Mouse (Mus musculus) limb, embryonic 14.5 days (tissue): Measurements from ENCODE around the gene Yars. TPM values are rescaled to one million over a fixed set of nuclear protein-coding genes. Genes with fewer than 3 reads are reported as not detected.

Experiments used
- ATAC-seq: fragments of 200-750 bp; cut with Nextera tagmentation; 2 replicates; pipeline ENCODE4 v1.8.0; 2017; ENCODE audit warnings: low read depth, moderate number of reproducible peaks, moderate TSS enrichment; ENCODE audit not compliant: low FRiP score
- DNase-seq: peaks from one replicate; pipeline ENCODE4 v3.0.0-alpha.2; 2015; ENCODE audit warnings: low spot score
- H3K27ac ChIP-seq: fragments of 300-500 bp; sonication (generic); replicated peaks from 2 replicates; pipeline ENCODE4 v1.5.1; 2014; ENCODE audit warnings: low read depth, mild to moderate bottlenecking, low read length, moderate library complexity, mixed read lengths
- H3K27me3 ChIP-seq: fragments of 300-500 bp; sonication (generic); 2 replicates; pipeline ENCODE4 v1.6.1; 2014; ENCODE audit warnings: low read length, mixed read lengths; ENCODE audit not compliant: control insufficient read depth, insufficient read depth
- H3K36me3 ChIP-seq: fragments of 300-500 bp; sonication (generic); 2 replicates; pipeline ENCODE4 v1.6.1; 2014; ENCODE audit warnings: mild to moderate bottlenecking, low read length, moderate library complexity, mixed read lengths; ENCODE audit not compliant: control insufficient read depth, insufficient read depth
- H3K4me1 ChIP-seq: fragments of 300-500 bp; sonication (generic); 2 replicates; pipeline ENCODE4 v1.6.1; 2014; ENCODE audit warnings: antibody characterized with exemption, low read length, mixed read lengths; ENCODE audit not compliant: control insufficient read depth, insufficient read depth
- H3K4me2 ChIP-seq: fragments of 300-500 bp; sonication (generic); replicated peaks from 2 replicates; pipeline ENCODE4 v1.6.1; 2014; ENCODE audit warnings: low read depth, mild to moderate bottlenecking, low read length, moderate library complexity; ENCODE audit not compliant: severe bottlenecking
- H3K4me3 ChIP-seq: fragments of 300-500 bp; sonication (generic); replicated peaks from 2 replicates; pipeline ENCODE4 v1.5.1; 2014; ENCODE audit warnings: low read length
- H3K9ac ChIP-seq: fragments of 300-500 bp; sonication (generic); 2 replicates; pipeline ENCODE4 v1.6.1; 2014; ENCODE audit warnings: mild to moderate bottlenecking, low read depth, low read length, moderate library complexity; ENCODE audit not compliant: severe bottlenecking
- H3K9me3 ChIP-seq: fragments of 300-500 bp; sonication (generic); 2 replicates; pipeline ENCODE4 v1.6.1; 2016; ENCODE audit warnings: low read length; ENCODE audit not compliant: control insufficient read depth
- POLR2A ChIP-seq: fragments of 200-500 bp; IDR thresholded peaks from 2 replicates; pipeline ENCODE4 v1.8.0; 2012; ENCODE audit warnings: inconsistent platforms, mild to moderate bottlenecking, moderate library complexity, borderline replicate concordance; ENCODE audit not compliant: insufficient read depth, insufficient read length; ENCODE audit errors: extremely low read depth
- WGBS: fragments of 180-500 bp; shearing (Covaris S2); extraction: QIAGEN DNeasy Blood & Tissue Kit; methylation state at CpG from one replicate; pipeline ENCODE4 v1.1.7; 2014; 5-methylcytosine and 5-hydroxymethylcytosine counted together
- polyA plus RNA-seq, 2 experiments: library from polyadenylated mRNA; depleted of rRNA in 1 of 2; stranded (reverse) in 1 of 2; unstranded in 1 of 2; fragments of >200 nt; fragmentation: Nextera tagmentation in 1 of 2; extraction: Ambion mirVana in 1 of 2; gene quantifications; 2 replicates each; pipeline versions ENCODE4 v1.2.1 to v1.2.3; 2012 to 2014

Yars gene
- polyA plus RNA-seq, 2 experiments = 50.3 to 79.5 TPM

DNA sequence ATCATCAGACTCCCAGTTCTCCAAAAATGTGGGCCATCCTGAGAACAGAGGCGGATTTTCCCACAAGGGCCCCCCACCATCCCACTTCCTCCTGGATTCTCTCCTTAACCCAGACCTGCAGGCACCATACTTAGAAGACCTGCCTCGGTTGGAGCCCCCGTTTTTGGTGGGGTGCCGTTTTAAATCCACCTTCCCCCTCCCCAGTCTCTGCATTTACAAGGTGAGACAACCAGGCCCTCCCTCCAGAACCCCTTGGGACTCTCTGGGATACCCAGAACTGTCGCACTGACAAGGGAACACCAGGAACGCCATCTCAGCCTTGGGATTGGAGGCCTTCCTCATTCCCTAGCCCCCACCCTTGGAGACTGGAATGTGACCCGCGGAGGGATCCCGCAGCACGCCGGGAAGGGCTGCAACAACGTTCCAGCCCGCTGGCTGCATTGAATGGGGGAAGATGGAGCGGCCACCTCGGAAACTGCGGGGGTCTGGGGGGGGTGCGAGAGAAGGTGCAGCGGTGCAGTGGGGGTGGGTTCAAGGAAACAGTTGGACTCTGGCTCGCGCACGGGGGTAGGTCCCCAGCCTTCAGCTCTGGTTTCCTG lies 48.4 kb downstream of the Yars start:
- Histone ChIP-seq H3K4me2 (peak overlapping the region; percentile 94), H3K4me3 (peak overlapping the region; percentile 81), H3K4me1 (peaks cover 35% of the 10 kb centered on the region), H3K27me3 (no peaks in the 10 kb centered on the region), H3K9me3 (no peaks in the 10 kb centered on the region), H3K27ac (no peak overlapping the region), H3K36me3 (no peaks in the 10 kb centered on the region), H3K9ac (peak overlapping the region; percentile 62)
- DNase-seq (no peak), ATAC-seq (no peak)
- 4% methylated on average over 21 of the region's 21 CpGs for WGBS
- TF ChIP-seq POLR2A = no peak

DNA sequence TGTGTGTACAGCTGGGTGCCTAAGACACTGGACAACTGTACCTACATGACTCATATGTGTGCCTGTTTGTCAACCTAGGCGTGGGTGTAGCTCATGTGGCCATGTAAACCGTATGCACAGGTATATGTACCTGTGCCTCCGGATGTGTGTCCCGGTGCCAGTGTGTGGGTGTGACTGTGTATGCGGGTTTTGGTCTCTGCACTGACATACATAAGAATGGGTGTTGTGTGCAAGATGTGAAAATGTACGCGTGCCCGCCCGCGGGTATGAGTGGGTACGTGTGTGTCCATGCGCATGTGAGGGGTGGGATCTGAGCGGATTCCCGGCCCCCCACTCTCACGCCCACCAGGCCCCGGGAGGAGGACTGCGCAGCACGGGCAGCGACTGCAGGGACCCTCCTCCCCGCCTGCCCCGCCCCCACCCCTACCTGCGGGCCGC lies 49.0 kb downstream of the Yars start:
- DNase-seq (no peak), ATAC-seq (peak; percentile 54)
- no peak overlapping the region for H3K27ac ChIP-seq
- no peak for TF ChIP-seq POLR2A
- H3K36me3 ChIP-seq = no peaks in the 10 kb centered on the region
- 2% methylated on average over 20 of the region's 23 CpGs for WGBS
- peak overlapping the region; percentile 81 for H3K4me3 ChIP-seq
- peak overlapping the region; percentile 94 for H3K4me2 ChIP-seq
- H3K9ac ChIP-seq = peak overlapping the region; percentile 62
- no peaks in the 10 kb centered on the region for H3K27me3 ChIP-seq
- peaks cover 35% of the 10 kb centered on the region for H3K4me1 ChIP-seq
- H3K9me3 ChIP-seq = no peaks in the 10 kb centered on the region

DNA sequence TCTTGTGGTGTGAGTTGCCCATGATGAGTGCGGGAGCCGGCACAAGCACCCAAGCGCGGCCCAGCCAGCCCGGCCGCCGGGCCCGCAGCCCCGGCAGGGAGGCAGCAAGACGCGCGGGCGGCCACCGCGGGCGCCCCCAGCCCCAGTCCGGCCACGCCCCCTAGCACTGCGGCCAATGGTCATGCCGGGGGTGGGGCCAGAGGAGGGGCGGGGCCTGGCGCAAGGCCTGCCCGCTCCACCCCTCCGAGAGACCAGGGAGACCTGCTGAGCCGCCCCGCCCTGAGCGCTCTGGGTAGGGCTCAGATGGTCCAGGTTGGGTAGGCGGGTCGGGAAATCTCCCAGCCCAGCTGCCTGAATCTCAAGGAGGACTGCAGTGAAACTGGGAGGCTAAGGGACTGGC lies 49.5 kb downstream of the Yars start:
- peak; percentile 64; the same call in 1 of the 2 replicates for TF ChIP-seq POLR2A
- Histone ChIP-seq H3K9ac (peak overlapping the region; percentile 62), H3K27me3 (no peaks in the 10 kb centered on the region), H3K36me3 (no peaks in the 10 kb centered on the region), H3K9me3 (no peaks in the 10 kb centered on the region), H3K4me1 (peaks cover 35% of the 10 kb centered on the region), H3K4me3 (peak overlapping the region; percentile 81), H3K27ac (no peak overlapping the region), H3K4me2 (peak overlapping the region; percentile 94)
- under 1% methylated on average over 20 of the region's 29 CpGs for WGBS
- DNase-seq (peak; percentile 87), ATAC-seq (peak; percentile 87)

DNA sequence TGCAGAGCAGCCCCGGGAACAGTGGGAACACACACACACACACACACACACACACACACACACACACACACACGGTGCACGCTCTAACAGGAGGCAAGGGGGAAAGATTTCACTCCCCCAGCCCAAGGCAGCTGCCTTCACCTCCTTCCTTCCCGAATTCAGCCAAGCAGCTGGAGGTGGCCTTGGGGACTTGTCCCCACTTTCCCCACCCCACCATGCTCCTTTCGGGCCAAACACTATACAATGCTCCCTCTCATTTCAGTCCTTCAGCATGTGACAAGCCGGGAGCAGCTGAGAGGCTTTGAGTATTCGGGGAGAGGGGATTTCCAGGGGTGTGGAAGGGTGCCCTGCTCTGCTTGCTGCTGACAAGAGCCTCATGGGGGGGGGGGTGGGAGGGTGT lies 52.3 kb downstream of the Yars start:
- Histone ChIP-seq H3K4me2 (no peak overlapping the region), H3K27me3 (no peaks in the 10 kb centered on the region), H3K9me3 (no peaks in the 10 kb centered on the region), H3K9ac (0 out of 2 replicates have a peak overlapping the region, but pooled peaks have one; percentile 12), H3K4me3 (no peak overlapping the region), H3K4me1 (peaks cover 34% of the 10 kb centered on the region), H3K27ac (peak overlapping the region; percentile 71), H3K36me3 (no peaks in the 10 kb centered on the region)
- TF ChIP-seq POLR2A = no peak
- peak; percentile 39 for DNase-seq
- ATAC-seq = peak; percentile 21; the same call in 1 of the 2 replicates
- 18% methylated on average over 7 of the region's 7 CpGs for WGBS

DNA sequence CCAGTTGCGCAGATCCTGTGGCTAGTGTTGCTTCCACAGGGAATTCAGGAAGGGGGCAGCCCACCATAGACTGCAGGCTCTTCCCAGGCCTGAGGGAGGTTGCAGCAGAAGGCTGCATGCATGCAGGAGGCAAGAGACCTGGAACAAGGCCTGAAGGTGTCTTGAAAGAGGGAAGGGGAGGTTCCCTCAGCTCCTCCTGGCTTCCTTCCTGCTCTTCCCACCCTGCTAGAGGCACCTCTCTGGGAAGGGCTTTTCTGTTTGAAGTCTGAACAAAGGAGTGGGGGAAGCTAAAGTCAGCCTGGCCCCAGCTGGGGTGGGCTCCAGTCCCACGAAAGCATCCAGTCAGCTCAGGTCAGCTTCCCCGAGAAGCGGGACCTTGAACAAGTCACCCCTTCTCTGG lies 52.8 kb downstream of the Yars start:
- Histone ChIP-seq H3K4me2 (no peak overlapping the region), H3K4me3 (no peak overlapping the region), H3K36me3 (no peaks in the 10 kb centered on the region), H3K9me3 (no peaks in the 10 kb centered on the region), H3K27ac (peak overlapping the region; percentile 71), H3K4me1 (peaks cover 30% of the 10 kb centered on the region), H3K27me3 (no peaks in the 10 kb centered on the region; the same call in 1 of the 2 replicates), H3K9ac (0 out of 2 replicates have a peak overlapping the region, but pooled peaks have one; percentile 7)
- 23% methylated on average over 4 of the region's 4 CpGs for WGBS
- TF ChIP-seq POLR2A = no peak
- ATAC-seq (peak; percentile 5; the same call in 1 of the 2 replicates), DNase-seq (no peak)
